Mouse (Mus musculus): ENCODE results near the gene Krt12. TPM values are rescaled to one million over a fixed set of nuclear protein-coding genes. Genes with fewer than 3 reads are reported as not detected.

Krt12 gene
- polyA plus RNA-seq, 1 experiment from 2014 or later: not detected

DNA sequence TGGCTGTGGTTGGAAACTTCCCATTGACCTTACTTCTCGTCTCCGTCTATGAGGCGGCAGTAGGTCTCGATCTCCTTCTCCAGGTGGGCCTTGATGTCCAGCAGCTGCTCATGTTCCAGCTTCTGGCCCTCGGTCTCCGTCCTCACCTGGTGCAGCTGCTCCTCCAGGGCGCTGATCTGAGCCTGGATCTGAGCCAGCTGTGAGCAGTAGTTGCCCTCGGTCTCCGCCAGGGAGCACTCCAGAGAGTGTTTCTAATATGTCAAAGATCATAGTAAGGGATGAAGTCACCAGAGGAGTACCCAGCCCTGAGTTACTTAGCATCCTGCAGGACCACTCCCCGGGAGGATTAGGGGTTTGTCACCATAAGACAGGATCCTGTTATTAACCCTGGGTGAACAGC, 55.3 kb downstream of the Krt12 start:
- WGBS: 35% methylated on average over 10 of the region's 10 CpGs
- no peaks in the 10 kb centered on the region for H3K4me1 ChIP-seq
- H3K4me3 ChIP-seq: no peak overlapping the region
- no peaks in the 10 kb centered on the region for H3K27me3 ChIP-seq
- no peaks in the 10 kb centered on the region for H3K9me3 ChIP-seq
- H3K9ac ChIP-seq: no peak overlapping the region
- ATAC-seq (ENCODE audit: low FRiP score, low read depth): no peak
- H3K36me3 ChIP-seq: no peaks in the 10 kb centered on the region
- no peak overlapping the region for H3K4me2 ChIP-seq (replicated peaks)
- no peak overlapping the region for H3K27ac ChIP-seq

Other genes with a start within 250 kb of the Krt12 start
- gene Smarce1, start 191.2 kb downstream of the Krt12 start, polyA plus RNA-seq (2015; fragmentation: Nextera tagmentation; extraction: Ambion mirVana): 327 and 346 TPM in 2 replicates
- gene Krt222, start 178.2 kb downstream of the Krt12 start, polyA plus RNA-seq (2015; fragmentation: Nextera tagmentation; extraction: Ambion mirVana): 0.17 and 0.24 TPM in 2 replicates
- 0.78 and 1.1 TPM in 2 replicates for gene Krt24, start 137.0 kb downstream of the Krt12 start, polyA plus RNA-seq (2015; fragmentation: Nextera tagmentation; extraction: Ambion mirVana)
- not detected in 2 replicates for gene Krt25, start 99.3 kb downstream of the Krt12 start, polyA plus RNA-seq (2015; fragmentation: Nextera tagmentation; extraction: Ambion mirVana)
- not detected in 2 replicates for gene Krt26, start 84.3 kb downstream of the Krt12 start, polyA plus RNA-seq (2015; fragmentation: Nextera tagmentation; extraction: Ambion mirVana)
- gene Krt27, start 71.2 kb downstream of the Krt12 start, polyA plus RNA-seq (2015; fragmentation: Nextera tagmentation; extraction: Ambion mirVana): not detected in 2 replicates
- 0.19 and 0.20 TPM in 2 replicates for gene Krt28, start 47.4 kb downstream of the Krt12 start, polyA plus RNA-seq (2015; fragmentation: Nextera tagmentation; extraction: Ambion mirVana)
- 29.7 and 30.8 TPM in 2 replicates for gene Krt10, start 32.9 kb downstream of the Krt12 start, polyA plus RNA-seq (2015; fragmentation: Nextera tagmentation; extraction: Ambion mirVana)
- 0.34 and 0.47 TPM in 2 replicates for gene Krt20, start 15.9 kb upstream of the Krt12 start, polyA plus RNA-seq (2015; fragmentation: Nextera tagmentation; extraction: Ambion mirVana)
- 0.28 and 0.33 TPM in 2 replicates for gene Krt23, start 70.9 kb upstream of the Krt12 start, polyA plus RNA-seq (2015; fragmentation: Nextera tagmentation; extraction: Ambion mirVana)
- gene Krt39, start 99.1 kb upstream of the Krt12 start, polyA plus RNA-seq (2015; fragmentation: Nextera tagmentation; extraction: Ambion mirVana): not detected in 2 replicates
- not detected in 2 replicates for gene Krt40, start 120.9 kb upstream of the Krt12 start, polyA plus RNA-seq (2015; fragmentation: Nextera tagmentation; extraction: Ambion mirVana)
- not detected in 2 replicates for gene Krtap3-3, start 128.6 kb upstream of the Krt12 start, polyA plus RNA-seq (2015; fragmentation: Nextera tagmentation; extraction: Ambion mirVana)
- gene Krtap3-2, start 134.6 kb upstream of the Krt12 start, polyA plus RNA-seq (2015; fragmentation: Nextera tagmentation; extraction: Ambion mirVana): not detected in 2 replicates
- gene Gm11939, start 137.2 kb upstream of the Krt12 start, polyA plus RNA-seq (2015; fragmentation: Nextera tagmentation; extraction: Ambion mirVana): not detected in 2 replicates
- not detected in 2 replicates for gene Krtap3-1, start 144.4 kb upstream of the Krt12 start, polyA plus RNA-seq (2015; fragmentation: Nextera tagmentation; extraction: Ambion mirVana)
- gene Krtap1-5, start 158.8 kb upstream of the Krt12 start, polyA plus RNA-seq (2015; fragmentation: Nextera tagmentation; extraction: Ambion mirVana): not detected in 2 replicates
- not detected in 2 replicates for gene Krtap1-4, start 161.4 kb upstream of the Krt12 start, polyA plus RNA-seq (2015; fragmentation: Nextera tagmentation; extraction: Ambion mirVana)
- not detected in 2 replicates for gene Krtap1-3, start 169.1 kb upstream of the Krt12 start, polyA plus RNA-seq (2015; fragmentation: Nextera tagmentation; extraction: Ambion mirVana)
- gene Krtap9-3, start 175.8 kb upstream of the Krt12 start, polyA plus RNA-seq (2015; fragmentation: Nextera tagmentation; extraction: Ambion mirVana): not detected in 2 replicates
- not detected in 2 replicates for gene Gm11938, start 181.0 kb upstream of the Krt12 start, polyA plus RNA-seq (2015; fragmentation: Nextera tagmentation; extraction: Ambion mirVana)
- gene Gm11937, start 187.9 kb upstream of the Krt12 start, polyA plus RNA-seq (2015; fragmentation: Nextera tagmentation; extraction: Ambion mirVana): not detected in 2 replicates
- gene Krtap2-4, start 192.6 kb upstream of the Krt12 start, polyA plus RNA-seq (2015; fragmentation: Nextera tagmentation; extraction: Ambion mirVana): not detected in 2 replicates
- gene Gm11562, start 198.2 kb upstream of the Krt12 start, polyA plus RNA-seq (2015; fragmentation: Nextera tagmentation; extraction: Ambion mirVana): not detected in 2 replicates
- not detected in 2 replicates for gene Krtap4-1, start 206.0 kb upstream of the Krt12 start, polyA plus RNA-seq (2015; fragmentation: Nextera tagmentation; extraction: Ambion mirVana)
- not detected in 2 replicates for gene Krtap4-2, start 212.8 kb upstream of the Krt12 start, polyA plus RNA-seq (2015; fragmentation: Nextera tagmentation; extraction: Ambion mirVana)
- not detected in 2 replicates for gene Krtap4-7, start 221.8 kb upstream of the Krt12 start, polyA plus RNA-seq (2015; fragmentation: Nextera tagmentation; extraction: Ambion mirVana)
- not detected in 2 replicates for gene Gm11555, start 228.0 kb upstream of the Krt12 start, polyA plus RNA-seq (2015; fragmentation: Nextera tagmentation; extraction: Ambion mirVana)
- gene Gm11563, start 236.7 kb upstream of the Krt12 start, polyA plus RNA-seq (2015; fragmentation: Nextera tagmentation; extraction: Ambion mirVana): not detected in 2 replicates
- not detected in 2 replicates for gene Krtap4-6, start 243.7 kb upstream of the Krt12 start, polyA plus RNA-seq (2015; fragmentation: Nextera tagmentation; extraction: Ambion mirVana)